ENCODE assay signal across 22 mouse cellular contexts in the genomic region with DNA sequence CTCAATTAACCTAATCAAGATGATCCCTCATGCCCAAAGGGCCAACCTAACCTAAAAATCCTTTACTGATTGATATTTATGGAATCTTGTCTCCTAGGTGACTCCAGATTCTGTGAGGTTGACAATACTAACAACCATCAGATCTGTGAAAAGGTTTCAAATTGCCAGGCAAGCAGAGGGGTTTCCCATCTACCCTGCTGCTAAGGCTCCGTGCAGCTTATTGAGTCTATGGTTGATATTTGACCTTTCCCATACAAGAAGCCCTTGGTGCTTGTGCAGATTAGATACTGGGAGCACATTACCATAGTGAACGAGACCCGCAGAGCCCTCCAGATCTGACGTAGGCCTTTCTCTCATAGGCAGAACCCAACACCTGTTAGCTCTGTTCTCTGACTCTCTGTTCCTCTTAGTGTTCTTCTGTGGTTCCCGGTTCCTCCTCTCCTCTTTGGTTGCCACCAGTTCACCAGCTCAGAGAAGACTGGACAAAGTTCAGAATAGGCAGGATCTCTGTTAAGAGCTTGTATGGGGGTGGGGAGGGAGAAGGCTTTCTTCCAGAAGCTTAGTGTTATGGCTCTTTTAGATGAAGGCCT.
A peak's percentile ranks its signal among the peaks of the same experiment; 100 is the strongest.
DNase-seq lines count a peak whose midpoint lies in the region; ATAC-seq and TF ChIP-seq lines count a peak whose summit lies in the region.
"Had no signal": no experiment of that assay in that cellular context is flagged by ENCODE, and none has a peak within 500 bp of the region (broad histone marks: within the 10 kb centered on the region; RNA-seq: fewer than 3 reads in every experiment).

No protein-coding gene starts in this region.

- no peaks in the 10 kb centered on the region for H3K36me3 ChIP-seq in CH12.LX (replicated peaks in 1 of 2; ENCODE audit: control insufficient read depth in 1 of 2, insufficient read depth in 1 of 2, low read length in 1 of 2)
- H3K36me3 ChIP-seq: embryonic facial prominence, embryonic 10.5 days; embryonic facial prominence, embryonic 12.5 days; forebrain, embryonic 15.5 days had no signal

- peaks cover 0 to 35% of the 10 kb centered on the region in 2 experiments; a peak in 2 of 4 replicates for H3K4me1 ChIP-seq in CH12.LX (ENCODE audit: control insufficient read depth in 1 of 2, insufficient read depth in 2 of 2)
- H3K4me1 ChIP-seq: embryonic facial prominence, embryonic 10.5 days; embryonic facial prominence, embryonic 12.5 days; forebrain, embryonic 13.5 days; forebrain, embryonic 15.5 days had no signal

- intact Hi-C loops in left cerebral cortex, postnatal 36 days (cut with DNase I) = no loop called here

- no peak for TF ChIP-seq POLR2A in CH12.LX (IDR thresholded peaks at IDR 0.05; ENCODE audit: low read depth, low read length)

- ATAC-seq in granulocyte monocyte progenitor cell, adult 5-6 weeks (replicated peaks; ENCODE audit: poor library complexity, severe bottlenecking) = peak; percentile 22; the same call in 1 of the 2 replicates
- peak; percentile 60; the same call in 1 of the 2 replicates for ATAC-seq in megakaryocyte progenitor cell, adult 5-6 weeks (replicated peaks; ENCODE audit: poor library complexity)
- ATAC-seq: CD4-positive, CD25-positive, alpha-beta regulatory T cell, adult 4 months; forebrain, embryonic 13.5 days; forebrain, embryonic 15.5 days; forebrain, postnatal 0 days had no signal

- no peak for TF ChIP-seq RAD21 in CH12.LX (IDR thresholded peaks at IDR 0.05; ENCODE audit: low read depth, low read length)

- H3K4me3 ChIP-seq in CH12.LX (replicated peaks in 1 of 3; ENCODE audit: low read depth in 2 of 3, low read length in 2 of 3, poor library complexity in 1 of 3) = no peak overlapping the region
- H3K4me3 ChIP-seq: embryonic facial prominence, embryonic 10.5 days; embryonic facial prominence, embryonic 12.5 days; forebrain, embryonic 13.5 days; forebrain, embryonic 15.5 days had no signal

- DNase-seq in A20 (ENCODE audit: low read depth, low spot score) = peak; percentile 17
- peak; percentile 75 for DNase-seq in CH12.LX (ENCODE audit: extremely low read depth)
- no peak for DNase-seq in embryo, embryonic 10 days (ENCODE audit: low spot score)
- no peak for DNase-seq in left cerebral cortex, postnatal 36 days (ENCODE audit: low spot score in 2 of 2)
- no peak for DNase-seq in testis, postnatal 14 days (ENCODE audit: low spot score)
- DNase-seq: adrenal gland, adult 2 months; adrenal gland, postnatal 10 days; adrenal gland, postnatal 25 days; B cell, adult 2 months; cerebellum, adult 11-12 months; cerebellum, adult 2 months; cerebellum, adult 9-10 months; cerebellum, postnatal 10 days; cerebellum, postnatal 25 days; forebrain, postnatal 0 days had no signal

- H3K4me2 ChIP-seq in CH12.LX (ENCODE audit: insufficient read depth, low read depth, poor library complexity, severe bottlenecking) = no peak overlapping the region
- H3K4me2 ChIP-seq: embryonic facial prominence, embryonic 12.5 days; forebrain, embryonic 13.5 days; forebrain, embryonic 15.5 days had no signal

- in situ Hi-C loops in CH12.LX (cut with MboI; ENCODE audit: low pct_ligation_motif_present, low pct_unique_long_range_greater_than_20kb, low sequenced_read_pairs) = no loop called here

- H3K9ac ChIP-seq in CH12.LX (ENCODE audit: insufficient read depth, low read depth) = no peak overlapping the region
- H3K9ac ChIP-seq: embryonic facial prominence, embryonic 12.5 days; forebrain, embryonic 13.5 days; forebrain, embryonic 15.5 days; forebrain, postnatal 0 days had no signal

- H3K27ac ChIP-seq in CH12.LX (ENCODE audit: insufficient read depth, low read depth) = no peak overlapping the region
- H3K27ac ChIP-seq: embryonic facial prominence, embryonic 10.5 days; embryonic facial prominence, embryonic 12.5 days; forebrain, embryonic 13.5 days; forebrain, embryonic 15.5 days had no signal

- H3K79me2 ChIP-seq in CH12.LX (replicated peaks; ENCODE audit: control insufficient read depth, extremely low read depth, insufficient read depth, poor library complexity, severe bottlenecking) = no peaks in the 10 kb centered on the region

- dilution Hi-C loops in CH12.LX (cut with MboI; ENCODE audit: extremely low pct_ligation_motif_present, extremely low pct_unique_long_range_greater_than_20kb, low sequenced_read_pairs) = no loop called here

- H3K27me3 ChIP-seq in CH12.LX (replicated peaks) = no peaks in the 10 kb centered on the region
- H3K27me3 ChIP-seq: embryonic facial prominence, embryonic 12.5 days; forebrain, embryonic 13.5 days; forebrain, embryonic 15.5 days had no signal

- H3K9me3 ChIP-seq in CH12.LX (replicated peaks; ENCODE audit: low read length) = no peaks in the 10 kb centered on the region
- H3K9me3 ChIP-seq: embryonic facial prominence, embryonic 10.5 days; embryonic facial prominence, embryonic 12.5 days; forebrain, embryonic 15.5 days had no signal

- no peak for TF ChIP-seq CTCF in CH12.LX (conservative IDR thresholded peaks at IDR 0.05 in 1 of 2, IDR thresholded peaks at IDR 0.05 in 1 of 2; ENCODE audit: low read depth in 2 of 2, low read length in 2 of 2)

- peak; percentile 92 for TF ChIP-seq EP300 in CH12.LX (IDR thresholded peaks at IDR 0.05; ENCODE audit: low read length)

TF ChIP-seq in CH12.LX, 34 proteins besides CTCF, POLR2A, EP300 and RAD21:
- TF ChIP-seq TCF12 (IDR thresholded peaks at IDR 0.05; ENCODE audit: low read depth, low read length) (peak; percentile 54; the same call in 1 of the 2 replicates), MAFK (IDR thresholded peaks at IDR 0.05; ENCODE audit: insufficient replicate concordance, low read length) (no peak), NELFE (IDR thresholded peaks at IDR 0.05; ENCODE audit: low read depth, low read length) (no peak), POLR2AphosphoS2 (IDR thresholded peaks at IDR 0.05; ENCODE audit: low read depth, low read length) (no peak), ZKSCAN1 (IDR thresholded peaks at IDR 0.05; ENCODE audit: borderline replicate concordance, low read depth, low read length) (no peak), IRF4 (IDR thresholded peaks at IDR 0.05; ENCODE audit: low read depth, low read length) (peak; percentile 86), E2F4 (IDR thresholded peaks at IDR 0.05; ENCODE audit: insufficient replicate concordance, low read depth, low read length) (no peak), CHD2 (IDR thresholded peaks at IDR 0.05; ENCODE audit: low read length) (0 out of 2 replicates have a peak, but pooled peaks have one; percentile 31), TBP (conservative IDR thresholded peaks at IDR 0.05; ENCODE audit: low read depth, low read length) (0 out of 2 replicates have a peak, but pooled peaks have one; percentile 58)

Comparison
In these comparisons a context has a peak if more than half of its experiments do, and no peak if none do; other contexts are left out.
1. DNase-seq: peak in A20 (single experiment) and CH12.LX (single experiment); none in embryo, embryonic 10 days (single experiment), left cerebral cortex, postnatal 36 days (0 of 2) and testis, postnatal 14 days (single experiment).